Mouse (Mus musculus): ENCODE data around the gene Inhbe. TPM values are rescaled to one million over a fixed set of nuclear protein-coding genes. Genes with fewer than 3 reads are reported as not detected.

Inhbe gene
- polyA plus RNA-seq, 1 experiment = 0.27 TPM

- WGBS = 1% methylated on average over 11 of the region's 11 CpGs
Measured at GRCm38 (mm10) chr10:127341360-127341690, 12.9 kb downstream of the Inhbe start.

DNA sequence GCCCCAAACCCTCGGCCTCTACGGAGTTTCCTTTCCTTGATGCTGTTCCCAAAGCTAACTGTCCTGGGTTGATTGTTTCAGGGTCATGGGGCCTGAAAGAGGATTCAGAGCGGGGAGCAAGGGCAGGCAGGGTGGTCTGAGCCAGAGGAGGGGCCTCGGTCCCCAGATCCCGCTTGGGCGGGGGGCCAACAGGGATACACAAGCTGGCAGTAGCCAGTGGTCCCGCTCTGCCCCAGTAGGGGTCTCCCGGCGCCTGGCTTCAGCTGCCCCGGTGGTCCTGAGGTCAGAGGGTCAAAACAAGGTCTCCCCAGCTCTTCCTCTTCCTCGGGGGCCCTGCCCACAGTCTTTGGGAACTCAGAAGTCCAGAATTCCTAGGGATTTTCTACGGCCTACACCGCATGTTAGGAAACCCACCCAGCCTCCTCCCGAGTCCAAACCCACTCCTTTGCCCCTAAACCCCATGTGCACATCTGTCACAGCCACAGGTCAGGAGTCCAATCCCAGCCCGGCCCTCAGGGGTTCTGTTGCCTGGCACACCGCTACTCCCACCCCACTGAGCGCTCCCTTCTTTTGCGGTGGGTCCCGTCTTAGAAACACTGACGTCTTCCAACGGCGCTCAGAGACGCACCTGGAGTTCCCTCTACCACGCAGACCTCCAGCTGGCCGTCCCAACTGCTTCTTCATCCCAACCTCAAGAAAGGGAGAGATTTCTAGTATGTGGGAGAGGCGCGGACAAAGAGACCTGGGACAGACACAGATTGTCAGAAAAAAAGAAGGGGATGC, 13.4 kb downstream of the Inhbe start:
- Histone ChIP-seq H3K4me1 (ENCODE audit: control insufficient read depth, insufficient read depth, low read length) (no peaks in the 10 kb centered on the region), H3K4me3 (replicated peaks; ENCODE audit: control insufficient read depth, low read depth, low read length) (no peak overlapping the region), H3K27ac (ENCODE audit: control insufficient read depth, insufficient read depth, low read depth, low read length, poor library complexity) (no peak overlapping the region)
- TF ChIP-seq POLR2A (IDR thresholded peaks at IDR 0.05; ENCODE audit: borderline replicate concordance, control insufficient read depth, low read depth, low read length) = no peak
- TF ChIP-seq CTCF (IDR thresholded peaks at IDR 0.05; ENCODE audit: control insufficient read depth, insufficient read depth, low read length) = no peak
- WGBS = 4% methylated on average over 27 of the region's 27 CpGs

More at GRCm38 (mm10) chr10:127341360-127341690, 12.9 kb downstream of the Inhbe start:
- H3K4me1 ChIP-seq (ENCODE audit: control insufficient read depth, insufficient read depth, low read length) = no peaks in the 10 kb centered on the region
- no peak for TF ChIP-seq CTCF (IDR thresholded peaks at IDR 0.05; ENCODE audit: control insufficient read depth, insufficient read depth, low read length)
- TF ChIP-seq POLR2A (IDR thresholded peaks at IDR 0.05; ENCODE audit: borderline replicate concordance, control insufficient read depth, low read depth, low read length) = no peak
- H3K4me3 ChIP-seq (replicated peaks; ENCODE audit: control insufficient read depth, low read depth, low read length) = no peak overlapping the region
- no peak overlapping the region for H3K27ac ChIP-seq (ENCODE audit: control insufficient read depth, insufficient read depth, low read depth, low read length, poor library complexity)

DNA sequence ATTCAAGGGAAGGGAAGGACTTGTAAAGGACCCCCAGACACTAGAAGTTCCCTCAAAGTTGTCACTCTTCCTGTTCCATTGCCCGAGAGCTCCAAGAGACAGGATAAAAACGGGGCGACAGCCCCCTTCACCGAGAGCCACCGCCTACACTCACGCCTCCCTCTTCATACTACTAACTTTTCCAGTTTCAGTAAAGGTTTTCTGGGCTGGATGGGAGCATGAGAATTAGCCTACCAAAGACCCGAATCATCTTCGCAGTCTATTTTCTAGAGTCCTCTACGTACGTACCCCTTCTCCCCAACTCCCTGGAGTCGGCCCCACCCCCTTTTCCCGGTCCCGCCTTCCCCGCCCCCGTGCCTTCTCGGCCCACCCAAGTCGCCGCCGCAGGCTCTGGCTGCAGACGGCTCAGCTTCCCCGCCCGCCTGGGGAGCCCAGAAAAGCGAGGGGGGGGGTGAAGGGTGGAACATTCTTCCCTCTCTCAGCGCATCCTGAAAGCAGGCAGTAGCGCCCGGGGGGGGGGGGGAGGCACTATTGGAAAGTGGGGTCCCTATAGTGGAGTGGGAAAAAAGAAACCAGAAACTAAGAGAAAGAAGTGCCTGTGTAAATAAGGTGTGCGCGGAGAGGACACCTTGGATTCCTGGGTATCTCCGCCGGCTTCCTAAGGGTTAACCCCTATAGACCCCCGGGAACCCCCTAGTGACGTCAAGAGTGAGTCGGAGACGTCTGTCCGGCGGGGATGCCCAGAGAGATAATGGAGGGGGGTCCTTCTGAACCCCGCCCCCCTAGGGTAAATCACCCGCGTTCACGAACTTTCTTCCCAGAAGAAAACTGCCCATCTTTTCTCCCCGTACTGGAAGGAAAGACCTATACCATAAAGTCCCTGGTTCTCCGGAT, 14.3 kb downstream of the Inhbe start:
- Histone ChIP-seq H3K4me3 (replicated peaks; ENCODE audit: control insufficient read depth, low read depth, low read length) (no peak overlapping the region), H3K27ac (ENCODE audit: control insufficient read depth, insufficient read depth, low read depth, low read length, poor library complexity) (no peak overlapping the region), H3K4me1 (ENCODE audit: control insufficient read depth, insufficient read depth, low read length) (no peaks in the 10 kb centered on the region)
- TF ChIP-seq CTCF (IDR thresholded peaks at IDR 0.05; ENCODE audit: control insufficient read depth, insufficient read depth, low read length) (no peak), POLR2A (IDR thresholded peaks at IDR 0.05; ENCODE audit: borderline replicate concordance, control insufficient read depth, low read depth, low read length) (no peak)
- WGBS = 1% methylated on average over 42 of the region's 42 CpGs

DNA sequence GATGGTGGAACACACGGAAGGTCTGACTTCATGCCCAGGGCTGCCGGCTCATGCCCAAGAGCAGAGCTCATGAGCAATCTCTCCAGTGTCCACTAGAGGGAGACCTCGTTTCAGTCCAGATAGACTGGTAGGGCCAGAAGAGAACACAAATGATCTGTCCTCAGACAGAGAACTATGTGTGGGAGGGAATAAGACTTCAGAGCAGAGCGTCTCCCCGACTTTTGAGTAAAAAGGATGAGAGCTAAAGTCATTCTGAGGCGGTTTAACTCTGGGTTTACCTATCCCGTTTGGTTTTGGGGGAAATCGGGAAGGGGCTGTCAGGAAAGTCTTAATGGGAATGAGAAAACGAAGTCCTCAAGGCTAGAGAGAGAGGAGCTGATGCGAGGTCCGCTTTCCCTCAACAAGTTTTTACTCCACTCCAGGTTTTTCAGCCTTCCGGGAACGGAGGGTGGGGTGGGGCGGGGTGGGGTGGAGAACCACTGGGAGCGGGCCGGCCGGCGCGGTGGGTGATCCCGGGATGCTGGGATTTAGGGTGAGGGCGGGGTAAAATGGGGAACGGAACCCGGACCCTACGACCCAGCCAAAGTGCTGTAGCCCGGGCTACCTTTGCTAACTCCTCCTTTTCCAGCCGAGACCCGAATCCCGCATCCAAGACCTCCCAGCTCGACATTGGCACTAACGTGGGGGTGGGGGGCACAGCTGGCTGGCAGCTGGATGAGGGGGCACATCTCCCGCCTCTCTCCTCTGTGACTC, 15.1 kb downstream of the Inhbe start:
- no peaks in the 10 kb centered on the region for H3K4me1 ChIP-seq (ENCODE audit: control insufficient read depth, insufficient read depth, low read length)
- no peak overlapping the region for H3K4me3 ChIP-seq (replicated peaks; ENCODE audit: control insufficient read depth, low read depth, low read length)
- TF ChIP-seq CTCF (IDR thresholded peaks at IDR 0.05; ENCODE audit: control insufficient read depth, insufficient read depth, low read length) (peak; percentile 85), POLR2A (IDR thresholded peaks at IDR 0.05; ENCODE audit: borderline replicate concordance, control insufficient read depth, low read depth, low read length) (no peak)
- WGBS = 2% methylated on average over 31 of the region's 31 CpGs
- no peak overlapping the region for H3K27ac ChIP-seq (ENCODE audit: control insufficient read depth, insufficient read depth, low read depth, low read length, poor library complexity)

DNA sequence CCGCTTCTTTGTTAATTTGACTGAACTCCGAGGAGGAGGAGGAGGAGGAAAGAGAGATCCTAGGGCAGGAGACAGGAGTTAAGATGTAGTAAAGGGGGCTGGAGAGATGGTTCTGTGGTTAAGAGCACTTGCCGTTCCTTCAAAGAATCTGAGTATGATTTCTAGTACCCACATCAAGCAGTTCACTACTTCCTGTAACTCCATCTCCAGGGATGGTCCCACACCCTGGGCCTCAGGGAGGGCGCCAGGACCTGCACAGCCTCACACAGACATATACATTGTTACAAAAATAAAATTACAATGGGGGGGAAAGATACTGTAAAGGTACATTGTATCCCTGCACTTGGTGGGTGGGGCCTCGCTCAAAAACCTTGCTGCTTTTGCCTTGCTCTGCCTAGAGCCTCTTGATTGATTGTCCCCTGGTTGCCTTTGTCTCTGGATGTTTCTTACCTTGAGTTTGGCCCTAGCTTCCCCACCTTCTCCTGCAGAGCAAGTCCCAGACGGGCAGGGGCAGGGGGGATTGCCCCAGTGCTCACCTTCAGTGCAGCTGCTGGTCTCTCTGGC, 16.6 kb downstream of the Inhbe start:
- H3K27ac ChIP-seq (ENCODE audit: control insufficient read depth, insufficient read depth, low read depth, low read length, poor library complexity) = no peak overlapping the region
- TF ChIP-seq POLR2A (IDR thresholded peaks at IDR 0.05; ENCODE audit: borderline replicate concordance, control insufficient read depth, low read depth, low read length) (no peak), CTCF (IDR thresholded peaks at IDR 0.05; ENCODE audit: control insufficient read depth, insufficient read depth, low read length) (no peak)
- no peak overlapping the region for H3K4me3 ChIP-seq (replicated peaks; ENCODE audit: control insufficient read depth, low read depth, low read length)
- no peaks in the 10 kb centered on the region for H3K4me1 ChIP-seq (ENCODE audit: control insufficient read depth, insufficient read depth, low read length)
- WGBS = 54% methylated on average over 6 of the region's 6 CpGs

DNA sequence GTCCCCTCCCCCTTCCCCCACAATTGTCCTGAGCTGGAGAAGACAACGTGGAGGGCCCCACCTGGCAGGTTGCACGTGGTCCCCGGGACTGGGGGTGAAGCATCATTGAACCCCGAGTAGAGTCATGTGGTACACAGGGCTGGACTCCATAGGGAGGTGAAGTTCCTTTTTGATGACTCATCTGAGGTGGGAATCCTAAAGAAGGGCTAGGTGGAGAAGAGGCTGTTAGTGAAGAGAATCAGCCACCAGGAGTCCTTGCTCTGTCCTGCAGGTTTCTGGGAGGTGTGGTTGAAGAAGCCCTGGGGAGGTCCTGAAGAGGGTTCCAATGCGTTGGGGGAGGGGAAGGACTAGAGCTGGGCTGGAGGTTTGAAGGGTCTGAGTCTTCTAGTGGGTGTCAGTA, 17.3 kb downstream of the Inhbe start:
- H3K4me1 ChIP-seq (ENCODE audit: control insufficient read depth, insufficient read depth, low read length) = no peaks in the 10 kb centered on the region
- TF ChIP-seq POLR2A (IDR thresholded peaks at IDR 0.05; ENCODE audit: borderline replicate concordance, control insufficient read depth, low read depth, low read length) = no peak
- TF ChIP-seq CTCF (IDR thresholded peaks at IDR 0.05; ENCODE audit: control insufficient read depth, insufficient read depth, low read length) = no peak
- 55% methylated on average over 5 of the region's 5 CpGs for WGBS

GRCm38 (mm10) chr10:127335271-127335670, 18.9 kb downstream of the Inhbe start:
- no peak for TF ChIP-seq CTCF (IDR thresholded peaks at IDR 0.05; ENCODE audit: control insufficient read depth, insufficient read depth, low read length)
- no peak for TF ChIP-seq POLR2A (IDR thresholded peaks at IDR 0.05; ENCODE audit: borderline replicate concordance, control insufficient read depth, low read depth, low read length)
- Histone ChIP-seq H3K4me1 (ENCODE audit: control insufficient read depth, insufficient read depth, low read length) (no peaks in the 10 kb centered on the region), H3K27ac (ENCODE audit: control insufficient read depth, insufficient read depth, low read depth, low read length, poor library complexity) (no peak overlapping the region), H3K4me3 (replicated peaks; ENCODE audit: control insufficient read depth, low read depth, low read length) (no peak overlapping the region)
- WGBS = 34% methylated on average over 1 of the region's 1 CpGs

More for the DNA sequence above, 17.3 kb downstream of the Inhbe start:
- Histone ChIP-seq H3K27ac (ENCODE audit: control insufficient read depth, insufficient read depth, low read depth, low read length, poor library complexity) (no peak overlapping the region), H3K4me3 (replicated peaks; ENCODE audit: control insufficient read depth, low read depth, low read length) (no peak overlapping the region)
